Mouse (Mus musculus): ENCODE measurements at regions not wholly inside any gene's neighbourhood (a gene's known extent, or its start where the extent isn't known, plus 50 kb on each side); places are given as distances from the start of the nearest gene placed in this dataset.

GRCm38 (mm10) chr3:120668654-120669053 is 502.8 kb downstream of the Rwdd3 start:
- no peak for TF ChIP-seq CTCF (conservative IDR thresholded peaks at IDR 0.05 in 1 of 2, IDR thresholded peaks at IDR 0.05 in 1 of 2; ENCODE audit: low read depth in 2 of 2, low read length in 2 of 2)
- no peak for TF ChIP-seq E2F4 (IDR thresholded peaks at IDR 0.05; ENCODE audit: insufficient replicate concordance, low read depth, low read length)
- no peak for TF ChIP-seq USF1 (IDR thresholded peaks at IDR 0.05; ENCODE audit: low read depth, low read length)
- TF ChIP-seq POLR2A (IDR thresholded peaks at IDR 0.05; ENCODE audit: low read depth, low read length), result no peak
- no peak for TF ChIP-seq MXI1 (IDR thresholded peaks at IDR 0.05; ENCODE audit: low read depth, low read length)
- no peak for TF ChIP-seq ZNF384 (IDR thresholded peaks at IDR 0.05; ENCODE audit: low read depth, low read length)
- no peak for TF ChIP-seq MAFK (IDR thresholded peaks at IDR 0.05; ENCODE audit: insufficient replicate concordance, low read length)
- no peak for TF ChIP-seq ELF1 (IDR thresholded peaks at IDR 0.05; ENCODE audit: low read depth, low read length)
- TF ChIP-seq NRF1 (IDR thresholded peaks at IDR 0.05; ENCODE audit: low read depth, low read length), result no peak
- no peak for TF ChIP-seq EP300 (IDR thresholded peaks at IDR 0.05; ENCODE audit: low read length)
- no peak for TF ChIP-seq JUND (conservative IDR thresholded peaks at IDR 0.05; ENCODE audit: low read depth, low read length)
- TF ChIP-seq BHLHE40 (IDR thresholded peaks at IDR 0.05; ENCODE audit: low read depth, low read length), result no peak
- no peak for TF ChIP-seq TBP (conservative IDR thresholded peaks at IDR 0.05; ENCODE audit: low read depth, low read length)
